Mouse (Mus musculus) brain, adult 2 months (tissue): ENCODE data around the gene Vsig4.
"Not testable (repeated sequence)": the region's sequence is repeated elsewhere in the genome, so short reads cannot be mapped to it uniquely, and the experiment has no call there.

Source experiments
- DNase-seq: peaks from one replicate; pipeline ENCODE4 v3.0.0; 2011; ENCODE audit warnings: low read depth, low spot score

Vsig4 gene

GRCm38 (mm10) chrX:96293338-96293737 is at the start of gene Vsig4:
Gene Vsig4, minus strand, starts transcription at chrX:96293438.
- DNase-seq, result no peak

GRCm38 (mm10) chrX:96339108-96339507 is 45.9 kb upstream of the Vsig4 start:
- no peak for DNase-seq

- peak; percentile 26 for DNase-seq
These were observed 36.5 kb upstream of the Vsig4 start for GRCm38 (mm10) chrX:96329764-96330163.

GRCm38 (mm10) chrX:96256509-96256908 is 36.7 kb downstream of the Vsig4 start:
- DNase-seq, result no peak

GRCm38 (mm10) chrX:96239644-96240043 is 53.6 kb downstream of the Vsig4 start:
- peak; percentile 3 for DNase-seq

GRCm38 (mm10) chrX:96239037-96239436 is 54.2 kb downstream of the Vsig4 start:
- DNase-seq, result no peak

- no peak for DNase-seq
These were observed 57.5 kb downstream of the Vsig4 start for GRCm38 (mm10) chrX:96235775-96236174.

GRCm38 (mm10) chrX:96227030-96227429 is 66.2 kb downstream of the Vsig4 start:
- DNase-seq, result no peak

GRCm38 (mm10) chrX:96225474-96225873 is 67.8 kb downstream of the Vsig4 start:
- DNase-seq, result no peak

- DNase-seq, result no peak
These were observed 69.0 kb downstream of the Vsig4 start for GRCm38 (mm10) chrX:96224210-96224609.

- DNase-seq, result no peak
These were observed 75.2 kb downstream of the Vsig4 start for GRCm38 (mm10) chrX:96218088-96218487.

- no peak for DNase-seq
These were observed 86.4 kb downstream of the Vsig4 start for GRCm38 (mm10) chrX:96206872-96207271.

GRCm38 (mm10) chrX:96205143-96205542 is 88.1 kb downstream of the Vsig4 start:
- not testable (repeated sequence) for DNase-seq
